ENCODE assay signal across 8 mouse cellular contexts in the genomic region with DNA sequence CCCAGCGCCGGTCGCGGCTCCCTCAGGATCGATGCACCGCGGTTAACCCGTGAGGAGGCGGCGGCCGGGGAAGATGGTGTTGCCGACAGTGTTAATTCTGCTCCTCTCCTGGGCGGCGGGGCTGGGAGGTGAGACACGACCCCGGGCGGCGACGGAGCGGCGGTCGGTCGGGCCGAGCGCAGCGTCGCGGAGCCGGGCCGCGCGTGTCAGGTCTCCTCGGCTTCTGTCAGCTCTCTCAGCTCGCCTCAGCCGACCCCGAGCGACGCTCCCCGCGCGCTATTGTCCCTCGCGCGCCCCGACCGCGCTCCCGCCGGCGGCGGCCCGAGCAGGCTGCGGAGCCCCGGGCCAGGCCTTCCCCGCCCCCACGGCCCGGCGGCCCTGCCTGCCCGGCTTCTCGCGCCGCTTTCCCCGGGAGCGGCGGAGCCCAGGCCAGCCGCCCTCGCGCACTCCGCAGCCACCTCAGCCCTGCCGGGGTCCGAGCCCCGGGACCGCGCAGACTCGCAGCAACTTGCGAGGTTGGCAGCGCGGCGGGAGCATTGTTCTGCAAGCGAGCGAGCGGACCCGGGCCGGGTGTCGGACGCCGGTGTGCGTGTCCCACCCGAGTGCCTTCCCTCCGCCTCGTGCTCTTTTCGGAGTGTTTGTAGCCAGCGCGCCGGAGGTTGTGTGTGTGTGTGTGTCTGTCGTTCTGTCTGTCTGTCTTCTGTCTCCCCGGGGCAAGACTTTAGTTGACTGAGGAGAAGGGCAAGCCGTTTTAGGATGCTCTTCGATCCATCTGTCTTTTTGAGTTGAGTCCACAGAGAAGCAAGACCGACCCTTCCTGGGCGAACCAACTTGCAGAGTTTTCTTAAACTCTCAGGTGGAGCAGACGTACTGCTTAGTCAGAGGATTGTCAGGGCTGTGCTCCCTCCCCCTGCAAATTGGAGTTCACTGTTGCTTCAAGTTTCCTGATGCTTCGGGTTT. TPM values are rescaled to one million over a fixed set of nuclear protein-coding genes. Genes with fewer than 3 reads are reported as not detected.
DNase-seq lines count a peak whose midpoint lies in the region; ATAC-seq and TF ChIP-seq lines count a peak whose summit lies in the region.

No protein-coding gene starts in this region.

- in situ Hi-C loops in CH12.LX (cut with MboI; ENCODE audit: low pct_ligation_motif_present, low pct_unique_long_range_greater_than_20kb, low sequenced_read_pairs) = loop anchor here (5.0 to 10.0 kb wide), 3 partner anchors 78 to 395 kb away; no protein-coding TSS in a partner anchor

- peaks cover 35% of the 10 kb centered on the region for H3K79me2 ChIP-seq in CH12.LX (replicated peaks; ENCODE audit: control insufficient read depth, extremely low read depth, insufficient read depth, poor library complexity, severe bottlenecking)

- H3K4me2 ChIP-seq in CH12.LX (ENCODE audit: insufficient read depth, low read depth, poor library complexity, severe bottlenecking) = peak overlapping the region; percentile 65
- H3K4me2 ChIP-seq in heart, embryonic 14.5 days (ENCODE audit: low read length) = peak overlapping the region; percentile 81
- peak overlapping the region; percentile 58 for H3K4me2 ChIP-seq in kidney, postnatal 0 days (ENCODE audit: low read length)
- H3K4me2 ChIP-seq in neural tube, embryonic 12.5 days (replicated peaks) = peak overlapping the region; percentile 71

- peak; percentile 60 for ATAC-seq in erythroblast, adult 5-6 weeks (replicated peaks; ENCODE audit: low FRiP score, poor library complexity, severe bottlenecking)
- ATAC-seq in heart, embryonic 14.5 days (ENCODE audit: insufficient number of reproducible peaks, insufficient read depth, low FRiP score, low read depth) = peak; percentile 68
- peak; percentile 69 for ATAC-seq in kidney, postnatal 0 days (replicated peaks; ENCODE audit: low FRiP score, low read depth)
- ATAC-seq in neural tube, embryonic 12.5 days (ENCODE audit: low FRiP score, low read depth) = peak; percentile 77

- H3K36me3 ChIP-seq in CH12.LX (replicated peaks in 1 of 2; ENCODE audit: control insufficient read depth in 1 of 2, insufficient read depth in 1 of 2, low read length in 1 of 2) = no peaks in the 10 kb centered on the region
- no peaks in the 10 kb centered on the region for H3K36me3 ChIP-seq in heart, embryonic 14.5 days (ENCODE audit: control insufficient read depth, insufficient read depth, low read length)
- H3K36me3 ChIP-seq in kidney, postnatal 0 days (ENCODE audit: insufficient read depth, low read length) = no peaks in the 10 kb centered on the region
- no peaks in the 10 kb centered on the region for H3K36me3 ChIP-seq in neural tube, embryonic 12.5 days

- no peak for TF ChIP-seq EP300 in CH12.LX (IDR thresholded peaks at IDR 0.05; ENCODE audit: low read length)

- TF ChIP-seq CTCF in CH12.LX (conservative IDR thresholded peaks at IDR 0.05 in 1 of 2, IDR thresholded peaks at IDR 0.05 in 1 of 2; ENCODE audit: low read depth in 2 of 2, low read length in 2 of 2) = no peak
- TF ChIP-seq CTCF in kidney, postnatal 0 days (IDR thresholded peaks at IDR 0.05; ENCODE audit: low read depth) = no peak

- H3K4me3 ChIP-seq in CH12.LX (replicated peaks in 1 of 3; ENCODE audit: low read depth in 2 of 3, low read length in 2 of 3, poor library complexity in 1 of 3) = peak overlapping the region; percentile 57 to 95 (median 92)
- H3K4me3 ChIP-seq in heart, embryonic 14.5 days (ENCODE audit: control insufficient read depth in 1 of 2, insufficient read depth in 1 of 2, low read depth in 1 of 2, low read length in 2 of 2) = peak overlapping the region; percentile 84 to 97
- peak overlapping the region; percentile 97 for H3K4me3 ChIP-seq in kidney, postnatal 0 days (replicated peaks; ENCODE audit: low read depth, low read length)
- H3K4me3 ChIP-seq in neural tube, embryonic 12.5 days = peak overlapping the region; percentile 98

- no peak for TF ChIP-seq POLR2A in CH12.LX (IDR thresholded peaks at IDR 0.05; ENCODE audit: low read depth, low read length)

- H3K9me3 ChIP-seq in CH12.LX (replicated peaks; ENCODE audit: low read length) = no peaks in the 10 kb centered on the region
- no peaks in the 10 kb centered on the region for H3K9me3 ChIP-seq in heart, embryonic 14.5 days (ENCODE audit: control insufficient read depth, low read length)
- no peaks in the 10 kb centered on the region for H3K9me3 ChIP-seq in kidney, postnatal 0 days (replicated peaks; ENCODE audit: low read length)
- no peaks in the 10 kb centered on the region for H3K9me3 ChIP-seq in neural tube, embryonic 12.5 days

- under 1% methylated on average over 85 of the region's 103 CpGs for WGBS in heart, embryonic 14.5 days
- under 1% methylated on average over 98 of the region's 103 CpGs for WGBS in kidney, postnatal 0 days
- under 1% methylated on average over 82 of the region's 103 CpGs for WGBS in neural tube, embryonic 12.5 days

- dilution Hi-C loops in CH12.LX (cut with MboI; ENCODE audit: extremely low pct_ligation_motif_present, extremely low pct_unique_long_range_greater_than_20kb, low sequenced_read_pairs) = no loop called here

- H3K4me1 ChIP-seq in CH12.LX (ENCODE audit: control insufficient read depth in 1 of 2, insufficient read depth in 2 of 2) = peaks cover 3 to 15% of the 10 kb centered on the region in 2 experiments; a peak in 3 of 4 replicates
- peaks cover 0 to 22% of the 10 kb centered on the region in 2 experiments; a peak in 2 of 4 replicates for H3K4me1 ChIP-seq in heart, embryonic 14.5 days (ENCODE audit: control insufficient read depth in 2 of 2, insufficient read depth in 2 of 2, low read length in 2 of 2)
- H3K4me1 ChIP-seq in kidney, postnatal 0 days (replicated peaks; ENCODE audit: insufficient read depth, low read length) = 0 out of 2 replicates have a peak, but pooled peaks cover 7% of the 10 kb centered on the region
- peaks cover 13% of the 10 kb centered on the region; the same call in 1 of the 2 replicates for H3K4me1 ChIP-seq in neural tube, embryonic 12.5 days

- no peaks in the 10 kb centered on the region for H3K27me3 ChIP-seq in CH12.LX (replicated peaks)
- no peaks in the 10 kb centered on the region for H3K27me3 ChIP-seq in heart, embryonic 14.5 days (ENCODE audit: control insufficient read depth, insufficient read depth, low read length)
- no peaks in the 10 kb centered on the region for H3K27me3 ChIP-seq in kidney, postnatal 0 days (ENCODE audit: insufficient read depth, low read length)
- no peaks in the 10 kb centered on the region for H3K27me3 ChIP-seq in neural tube, embryonic 12.5 days (replicated peaks)

- peak overlapping the region; percentile 89 for H3K9ac ChIP-seq in CH12.LX (ENCODE audit: insufficient read depth, low read depth)
- peak overlapping the region; percentile 97 for H3K9ac ChIP-seq in heart, embryonic 14.5 days (ENCODE audit: low read length)
- H3K9ac ChIP-seq in kidney, postnatal 0 days (ENCODE audit: low read depth, low read length) = peak overlapping the region; percentile 97
- peak overlapping the region; percentile 97 for H3K9ac ChIP-seq in neural tube, embryonic 12.5 days

- TF ChIP-seq RAD21 in CH12.LX (IDR thresholded peaks at IDR 0.05; ENCODE audit: low read depth, low read length) = no peak

- peak overlapping the region; percentile 77 for H3K27ac ChIP-seq in CH12.LX (ENCODE audit: insufficient read depth, low read depth)
- H3K27ac ChIP-seq in heart, embryonic 14.5 days (replicated peaks in 1 of 2; ENCODE audit: control insufficient read depth in 1 of 2, insufficient read depth in 1 of 2, low read depth in 2 of 2, low read length in 2 of 2) = peak overlapping the region; percentile 87 to 97
- peak overlapping the region; percentile 98 for H3K27ac ChIP-seq in kidney, postnatal 0 days
- peak overlapping the region; percentile 97 for H3K27ac ChIP-seq in neural tube, embryonic 12.5 days

- peak; percentile 39 for DNase-seq in CH12.LX (ENCODE audit: extremely low read depth)
- peak; percentile 59 for DNase-seq in adrenal gland, postnatal 25 days
- DNase-seq in kidney, postnatal 0 days (ENCODE audit: low spot score) = peak; percentile 60
- peak; percentile 34 to 44 for DNase-seq in lung, adult 18-20 months
- DNase-seq in testis, postnatal 14 days (ENCODE audit: low spot score) = peak; percentile 77

RNA-seq across cellular contexts. Expression of a gene that starts 0.6 kb away (rescaled TPM):
- total RNA-seq in CH12.LX (2012; rRNA removed) (9.3 and 9.6 TPM in 2 replicates), CH12.LX (2014; rRNA removed) (17.7 and 17.8 TPM in 2 replicates)
- polyA plus RNA-seq in CH12.LX (2012; ENCODE audit: insufficient read length, low read depth) = 26.3 and 28.9 TPM in 2 replicates
- 53.1 and 57.3 TPM in 2 replicates for total RNA-seq in adrenal gland, postnatal 25 days (2021)
- 310 and 344 TPM in 2 replicates for total RNA-seq in erythroblast, adult 5-6 weeks (2015; ENCODE audit: low replicate concordance)
- 311 and 361 TPM in 2 replicates for total RNA-seq in erythroblast, adult 5-6 weeks (2017; ENCODE audit: low replicate concordance)
- polyA plus RNA-seq in heart, embryonic 14.5 days (2014; fragmentation: Nextera tagmentation; extraction: Ambion mirVana) = 69.7 and 72.1 TPM in 2 replicates
- polyA plus RNA-seq in kidney, postnatal 0 days (2015; fragmentation: Nextera tagmentation; extraction: Ambion mirVana) = 70.5 and 72.6 TPM in 2 replicates
- 91.8 and 106 TPM in 2 replicates for polyA plus RNA-seq in neural tube, embryonic 12.5 days (2016; fragmentation: Nextera tagmentation; extraction: Ambion mirVana)

RNA-seq across cellular contexts. Expression of a gene that starts 22.4 kb away (rescaled TPM):
- total RNA-seq in CH12.LX (2012; rRNA removed) (5.3 and 7.0 TPM in 2 replicates), CH12.LX (2014; rRNA removed) (9.9 and 10.0 TPM in 2 replicates)
- 5.9 and 6.8 TPM in 2 replicates for polyA plus RNA-seq in CH12.LX (2012; ENCODE audit: insufficient read length, low read depth)
- 14.3 and 17.3 TPM in 2 replicates for total RNA-seq in adrenal gland, postnatal 25 days (2021)
- 36.3 and 54.1 TPM in 2 replicates for total RNA-seq in erythroblast, adult 5-6 weeks (2015; ENCODE audit: low replicate concordance)
- 53.9 and 58.1 TPM in 2 replicates for total RNA-seq in erythroblast, adult 5-6 weeks (2017; ENCODE audit: low replicate concordance)
- 13.4 and 15.9 TPM in 2 replicates for polyA plus RNA-seq in heart, embryonic 14.5 days (2014; fragmentation: Nextera tagmentation; extraction: Ambion mirVana)
- polyA plus RNA-seq in kidney, postnatal 0 days (2015; fragmentation: Nextera tagmentation; extraction: Ambion mirVana) = 14.6 and 16.9 TPM in 2 replicates
- 22.4 and 27.7 TPM in 2 replicates for polyA plus RNA-seq in neural tube, embryonic 12.5 days (2016; fragmentation: Nextera tagmentation; extraction: Ambion mirVana)

RNA-seq across cellular contexts. Expression of a gene that starts 23.4 kb away (rescaled TPM):
- total RNA-seq in CH12.LX (2012; rRNA removed) (1.5 and 2.1 TPM in 2 replicates), CH12.LX (2014; rRNA removed) (0.13 TPM in 1 of 2 replicates, not detected in the other)
- polyA plus RNA-seq in CH12.LX (2012; ENCODE audit: insufficient read length, low read depth) = not detected in 2 replicates
- 0.52 and 0.76 TPM in 2 replicates for total RNA-seq in adrenal gland, postnatal 25 days (2021)
- 0.96 and 3.8 TPM in 2 replicates for total RNA-seq in erythroblast, adult 5-6 weeks (2015; ENCODE audit: low replicate concordance)
- total RNA-seq in erythroblast, adult 5-6 weeks (2017; ENCODE audit: low replicate concordance) = 15.2 and 16.0 TPM in 2 replicates
- 0.15 and 0.45 TPM in 2 replicates for polyA plus RNA-seq in heart, embryonic 14.5 days (2014; fragmentation: Nextera tagmentation; extraction: Ambion mirVana)
- polyA plus RNA-seq in kidney, postnatal 0 days (2015; fragmentation: Nextera tagmentation; extraction: Ambion mirVana) = 1.3 and 1.7 TPM in 2 replicates
- polyA plus RNA-seq in neural tube, embryonic 12.5 days (2016; fragmentation: Nextera tagmentation; extraction: Ambion mirVana) = 0.84 and 0.98 TPM in 2 replicates

Comparison
In these comparisons a context has a peak if more than half of its experiments do, and no peak if none do; other contexts are left out.
1. Peak in every context shown above with its lines: DNase-seq, ATAC-seq, H3K4me3 ChIP-seq and H3K27ac ChIP-seq.